Mouse (Mus musculus): ENCODE results near the gene Raly.
"Not testable (repeated sequence)": the region's sequence is repeated elsewhere in the genome, so short reads cannot be mapped to it uniquely, and the experiment has no call there.

- not testable (repeated sequence) for TF ChIP-seq FLI1 (IDR thresholded peaks at IDR 0.05; ENCODE audit: low read length); GATA1 (IDR thresholded peaks at IDR 0.05; ENCODE audit: borderline replicate concordance, low read length)
Observed at GRCm38 (mm10) chr2:154899412-154899811, 108.5 kb downstream of the Raly start.

Data from megakaryocyte, embryonic 14.5 days (primary cell).